Mouse (Mus musculus): Measurements from ENCODE around the gene Fam19a1. TPM values are rescaled to one million over a fixed set of nuclear protein-coding genes. Genes with fewer than 3 reads are reported as not detected.

Gene Fam19a1
- polyA plus RNA-seq, 1 experiment from 2014 or later: 2.3 TPM

- H3K4me3 ChIP-seq (ENCODE audit: low read depth, low read length): no peak overlapping the region
- H3K4me1 ChIP-seq (ENCODE audit: control insufficient read depth, insufficient read depth, low read length): no peaks in the 10 kb centered on the region
- H3K27ac ChIP-seq (ENCODE audit: low read depth, low read length): no peak overlapping the region
- 86% methylated on average over 3 of the region's 3 CpGs for WGBS
- DNase-seq (ENCODE audit: low spot score): no peak
- no peak for ATAC-seq (ENCODE audit: insufficient read depth, low FRiP score, low TSS enrichment)
- H3K36me3 ChIP-seq (ENCODE audit: control insufficient read depth, insufficient read depth, low read length): no peaks in the 10 kb centered on the region
- H3K9ac ChIP-seq (ENCODE audit: low read length): no peak overlapping the region
- H3K9me3 ChIP-seq (ENCODE audit: control insufficient read depth, low read length): no peaks in the 10 kb centered on the region
- no peaks in the 10 kb centered on the region for H3K27me3 ChIP-seq (ENCODE audit: control insufficient read depth, insufficient read depth, low read length)
- H3K4me2 ChIP-seq (ENCODE audit: low read depth): no peak overlapping the region
Observed at GRCm38 (mm10) chr6:96677813-96678212, 564.9 kb downstream of the Fam19a1 start.

Other genes starting within 250 kb of the Fam19a1 start
- gene 1700123L14Rik, start 53.1 kb downstream of the Fam19a1 start, polyA plus RNA-seq (2014; fragmentation: Nextera tagmentation; extraction: Ambion mirVana): not detected in 2 replicates